Mouse (Mus musculus): ENCODE measurements at regions not wholly inside any gene's neighbourhood (a gene's known extent, or its start where the extent isn't known, plus 50 kb on each side); places are given as distances from the start of the nearest gene placed in this dataset.

GRCm38 (mm10) chr1:137873628-137874027 is 301.9 kb downstream of the Ptprc start:
- Histone ChIP-seq H3K36me3 (replicated peaks in 1 of 2; ENCODE audit: control insufficient read depth in 1 of 2, insufficient read depth in 1 of 2, low read length in 1 of 2) (no peaks in the 10 kb centered on the region), H3K27ac (ENCODE audit: insufficient read depth, low read depth) (no peak overlapping the region), H3K4me1 (ENCODE audit: control insufficient read depth in 1 of 2, insufficient read depth in 2 of 2) (no peaks in the 10 kb centered on the region), H3K79me2 (replicated peaks; ENCODE audit: control insufficient read depth, extremely low read depth, insufficient read depth, poor library complexity, severe bottlenecking) (no peaks in the 10 kb centered on the region), H3K4me3 (replicated peaks in 1 of 3; ENCODE audit: low read depth in 2 of 3, low read length in 2 of 3, poor library complexity in 1 of 3) (no peak overlapping the region), H3K4me2 (ENCODE audit: insufficient read depth, low read depth, poor library complexity, severe bottlenecking) (no peak overlapping the region), H3K9me3 (replicated peaks; ENCODE audit: low read length) (no peaks in the 10 kb centered on the region), H3K27me3 (replicated peaks) (no peaks in the 10 kb centered on the region), H3K9ac (ENCODE audit: insufficient read depth, low read depth) (no peak overlapping the region)
- in situ Hi-C loops (cut with MboI; ENCODE audit: low pct_ligation_motif_present, low pct_unique_long_range_greater_than_20kb, low sequenced_read_pairs), result no loop called here
- TF ChIP-seq CHD2 (IDR thresholded peaks at IDR 0.05; ENCODE audit: low read length) (no peak), CHD1 (IDR thresholded peaks at IDR 0.05; ENCODE audit: low read depth, low read length) (no peak), MAFK (IDR thresholded peaks at IDR 0.05; ENCODE audit: insufficient replicate concordance, low read length) (no peak), MYC (IDR thresholded peaks at IDR 0.05; ENCODE audit: low read depth, low read length) (no peak), EP300 (IDR thresholded peaks at IDR 0.05; ENCODE audit: low read length) (no peak), MAX (IDR thresholded peaks at IDR 0.05; ENCODE audit: low read length) (no peak), MEF2A (IDR thresholded peaks at IDR 0.05; ENCODE audit: borderline replicate concordance, low read depth, low read length) (no peak), NRF1 (IDR thresholded peaks at IDR 0.05; ENCODE audit: low read depth, low read length) (no peak), PAX5 (IDR thresholded peaks at IDR 0.05; ENCODE audit: low read length) (no peak), SMC3 (IDR thresholded peaks at IDR 0.05; ENCODE audit: low read depth, low read length) (no peak), ZMIZ1 (IDR thresholded peaks at IDR 0.05; ENCODE audit: low read depth, low read length) (no peak), CTCF (conservative IDR thresholded peaks at IDR 0.05 in 1 of 2, IDR thresholded peaks at IDR 0.05 in 1 of 2; ENCODE audit: low read depth in 2 of 2, low read length in 2 of 2) (no peak), ZNF384 (IDR thresholded peaks at IDR 0.05; ENCODE audit: low read depth, low read length) (no peak), ZKSCAN1 (IDR thresholded peaks at IDR 0.05; ENCODE audit: borderline replicate concordance, low read depth, low read length) (no peak), USF2 (conservative IDR thresholded peaks at IDR 0.05; ENCODE audit: low read depth, low read length) (no peak), NELFE (IDR thresholded peaks at IDR 0.05; ENCODE audit: low read depth, low read length) (no peak), UBTF (IDR thresholded peaks at IDR 0.05; ENCODE audit: low read depth, low read length) (no peak), BHLHE40 (IDR thresholded peaks at IDR 0.05; ENCODE audit: low read depth, low read length) (no peak)
- DNase-seq (ENCODE audit: extremely low read depth), result no peak
- dilution Hi-C loops (cut with MboI; ENCODE audit: extremely low pct_ligation_motif_present, extremely low pct_unique_long_range_greater_than_20kb, low sequenced_read_pairs), result no loop called here

- dilution Hi-C loops (cut with MboI; ENCODE audit: extremely low pct_ligation_motif_present, extremely low pct_unique_long_range_greater_than_20kb, low sequenced_read_pairs), result no loop called here
- TF ChIP-seq TCF12 (IDR thresholded peaks at IDR 0.05; ENCODE audit: low read depth, low read length) (peak; percentile 45; the same call in 1 of the 2 replicates), E2F4 (IDR thresholded peaks at IDR 0.05; ENCODE audit: insufficient replicate concordance, low read depth, low read length) (no peak), MAZ (IDR thresholded peaks at IDR 0.05; ENCODE audit: low read depth, low read length) (no peak), RCOR1 (conservative IDR thresholded peaks at IDR 0.05; ENCODE audit: low read depth, low read length) (no peak), MYC (IDR thresholded peaks at IDR 0.05; ENCODE audit: low read depth, low read length) (no peak), ZNF384 (IDR thresholded peaks at IDR 0.05; ENCODE audit: low read depth, low read length) (no peak), GABPA (IDR thresholded peaks at IDR 0.05; ENCODE audit: insufficient replicate concordance, low read depth, low read length) (no peak), KAT2A (IDR thresholded peaks at IDR 0.05; ENCODE audit: insufficient replicate concordance, low read length) (no peak), BHLHE40 (IDR thresholded peaks at IDR 0.05; ENCODE audit: low read depth, low read length) (0 out of 2 replicates have a peak, but pooled peaks have one; percentile 8), JUN (IDR thresholded peaks at IDR 0.05; ENCODE audit: insufficient read depth, low read depth, low read length) (no peak; the same call in 1 of the 2 replicates), HCFC1 (IDR thresholded peaks at IDR 0.05; ENCODE audit: low read depth, low read length) (no peak), RAD21 (IDR thresholded peaks at IDR 0.05; ENCODE audit: low read depth, low read length) (no peak), SMC3 (IDR thresholded peaks at IDR 0.05; ENCODE audit: low read depth, low read length) (no peak), ETS1 (conservative IDR thresholded peaks at IDR 0.05; ENCODE audit: low read depth, low read length) (peak; percentile 23; the same call in 1 of the 2 replicates), ZKSCAN1 (IDR thresholded peaks at IDR 0.05; ENCODE audit: borderline replicate concordance, low read depth, low read length) (no peak), ZC3H11A (IDR thresholded peaks at IDR 0.05; ENCODE audit: low read depth, low read length) (no peak), MAX (IDR thresholded peaks at IDR 0.05; ENCODE audit: low read length) (no peak), TBP (conservative IDR thresholded peaks at IDR 0.05; ENCODE audit: low read depth, low read length) (no peak), POLR2AphosphoS2 (IDR thresholded peaks at IDR 0.05; ENCODE audit: low read depth, low read length) (no peak), CHD1 (IDR thresholded peaks at IDR 0.05; ENCODE audit: low read depth, low read length) (no peak), JUND (conservative IDR thresholded peaks at IDR 0.05; ENCODE audit: low read depth, low read length) (peak; percentile 78), EP300 (IDR thresholded peaks at IDR 0.05; ENCODE audit: low read length) (peak; percentile 90), USF2 (conservative IDR thresholded peaks at IDR 0.05; ENCODE audit: low read depth, low read length) (no peak)
Observed at GRCm38 (mm10) chr1:137865030-137865429, 310.5 kb downstream of the Ptprc start.

More at GRCm38 (mm10) chr1:137865030-137865429, 310.5 kb downstream of the Ptprc start:
- H3K27ac ChIP-seq (ENCODE audit: insufficient read depth, low read depth), result no peak overlapping the region
- DNase-seq (ENCODE audit: extremely low read depth), result peak; percentile 83
- no peaks in the 10 kb centered on the region for H3K79me2 ChIP-seq (replicated peaks; ENCODE audit: control insufficient read depth, extremely low read depth, insufficient read depth, poor library complexity, severe bottlenecking)
- no peaks in the 10 kb centered on the region for H3K36me3 ChIP-seq (replicated peaks in 1 of 2; ENCODE audit: control insufficient read depth in 1 of 2, insufficient read depth in 1 of 2, low read length in 1 of 2)
- H3K27me3 ChIP-seq (replicated peaks), result no peaks in the 10 kb centered on the region
- no peak overlapping the region for H3K4me3 ChIP-seq (replicated peaks in 1 of 3; ENCODE audit: low read depth in 2 of 3, low read length in 2 of 3, poor library complexity in 1 of 3)
- peaks cover 8 to 24% of the 10 kb centered on the region in 2 experiments for H3K4me1 ChIP-seq (ENCODE audit: control insufficient read depth in 1 of 2, insufficient read depth in 2 of 2)
- no peak overlapping the region for H3K4me2 ChIP-seq (ENCODE audit: insufficient read depth, low read depth, poor library complexity, severe bottlenecking)
- H3K9ac ChIP-seq (ENCODE audit: insufficient read depth, low read depth), result no peak overlapping the region
- no peaks in the 10 kb centered on the region for H3K9me3 ChIP-seq (replicated peaks; ENCODE audit: low read length)
- in situ Hi-C loops (cut with MboI; ENCODE audit: low pct_ligation_motif_present, low pct_unique_long_range_greater_than_20kb, low sequenced_read_pairs), result no loop called here
